34 mouse cellular contexts compared by ENCODE assay signal in the genomic region with DNA sequence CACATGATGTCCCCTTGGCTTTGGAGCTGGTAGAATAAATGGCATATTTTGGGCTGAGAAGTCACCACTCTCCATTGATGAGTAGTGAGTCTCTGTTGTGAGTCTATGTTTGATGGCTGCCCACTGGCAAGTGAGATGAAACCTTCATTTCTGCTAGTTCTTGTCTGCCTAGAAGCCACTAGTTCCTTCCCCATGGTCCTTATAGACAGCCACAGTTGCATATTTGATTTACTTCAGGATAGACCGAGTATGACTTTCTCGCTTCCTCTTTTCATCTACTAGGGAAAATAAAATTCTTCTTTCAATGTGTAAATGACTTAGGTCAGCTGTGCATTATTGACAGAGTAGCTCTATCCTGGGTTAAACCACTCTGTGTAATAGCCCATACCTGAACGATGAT. TPM values are rescaled to one million over a fixed set of nuclear protein-coding genes. Genes with fewer than 3 reads are reported as not detected.
DNase-seq lines count a peak whose midpoint lies in the region; ATAC-seq and TF ChIP-seq lines count a peak whose summit lies in the region.
"Had no signal": no experiment of that assay in that cellular context is flagged by ENCODE, and none has a peak within 500 bp of the region (broad histone marks: within the 10 kb centered on the region; RNA-seq: fewer than 3 reads in every experiment).

No protein-coding gene starts in this region.

- no peaks in the 10 kb centered on the region for H3K27me3 ChIP-seq in liver, adult 2 months (ENCODE audit: control insufficient read depth, insufficient read depth, low read length)
- no peaks in the 10 kb centered on the region for H3K27me3 ChIP-seq in splenic B cell, adult 2 months (ENCODE audit: control insufficient read depth, insufficient read depth, low read length, poor library complexity, severe bottlenecking)
- no peaks in the 10 kb centered on the region for H3K27me3 ChIP-seq in intestine, embryonic 15.5 days (replicated peaks)
- H3K27me3 ChIP-seq: CH12.LX; embryonic facial prominence, embryonic 13.5 days; forebrain, embryonic 12.5 days; forebrain, embryonic 15.5 days; heart, embryonic 13.5 days; hindbrain, embryonic 13.5 days; Patski had no signal

- intact Hi-C loops in heart, postnatal 25 days (cut with DNase I): no loop called here

- no peaks in the 10 kb centered on the region for H3K79me2 ChIP-seq in liver, adult 2 months (ENCODE audit: control insufficient read depth, insufficient read depth, low read length)

- no peak overlapping the region for H3K27ac ChIP-seq in liver, adult 2 months (replicated peaks; ENCODE audit: insufficient read depth, low read depth, low read length)
- H3K27ac ChIP-seq in intestine, embryonic 15.5 days: no peak overlapping the region
- H3K27ac ChIP-seq: embryonic facial prominence, embryonic 10.5 days; embryonic facial prominence, embryonic 13.5 days; forebrain, embryonic 12.5 days; forebrain, embryonic 15.5 days; heart, adult 2 months; heart, embryonic 10.5 days; heart, embryonic 13.5 days; hindbrain, embryonic 10.5 days; hindbrain, embryonic 13.5 days; hindbrain, postnatal 0 days had no signal

- H3K4me3 ChIP-seq in liver, adult 2 months (ENCODE audit: insufficient read depth, low read depth, low read length): no peak overlapping the region
- H3K4me3 ChIP-seq in intestine, embryonic 15.5 days (replicated peaks): no peak overlapping the region
- H3K4me3 ChIP-seq: embryonic facial prominence, embryonic 10.5 days; embryonic facial prominence, embryonic 13.5 days; erythroblast, embryonic 14.5 days; forebrain, embryonic 12.5 days; forebrain, embryonic 15.5 days; heart, adult 2 months; heart, embryonic 10.5 days; heart, embryonic 13.5 days; hindbrain, embryonic 10.5 days; hindbrain, embryonic 13.5 days had no signal

- H3K9me3 ChIP-seq in intestine, embryonic 15.5 days: no peaks in the 10 kb centered on the region
- H3K9me3 ChIP-seq: embryonic facial prominence, embryonic 10.5 days; embryonic facial prominence, embryonic 13.5 days; forebrain, embryonic 12.5 days; forebrain, embryonic 15.5 days; G1E; heart, embryonic 10.5 days; heart, embryonic 13.5 days; hindbrain, embryonic 10.5 days; hindbrain, embryonic 13.5 days had no signal

- TF ChIP-seq CTCF in liver, adult 2 months (IDR thresholded peaks at IDR 0.05; ENCODE audit: low read depth, low read length): no peak

- no peaks in the 10 kb centered on the region for H3K36me3 ChIP-seq in liver, adult 2 months (ENCODE audit: control insufficient read depth, insufficient read depth, low read length)
- no peaks in the 10 kb centered on the region for H3K36me3 ChIP-seq in splenic B cell, adult 2 months (ENCODE audit: control insufficient read depth, insufficient read depth, low read length, poor library complexity, severe bottlenecking)
- no peaks in the 10 kb centered on the region for H3K36me3 ChIP-seq in intestine, embryonic 15.5 days
- H3K36me3 ChIP-seq: embryonic facial prominence, embryonic 10.5 days; embryonic facial prominence, embryonic 13.5 days; forebrain, embryonic 12.5 days; forebrain, embryonic 15.5 days; G1E; heart, embryonic 10.5 days; heart, embryonic 13.5 days; hindbrain, embryonic 10.5 days; hindbrain, embryonic 13.5 days had no signal

- no peak for TF ChIP-seq POLR2A in liver, adult 2 months (IDR thresholded peaks at IDR 0.05; ENCODE audit: extremely low read depth, insufficient read depth, low read length)

- DNase-seq in liver, adult 2 months (ENCODE audit: extremely low read depth, low read depth, low spot score): peak; percentile 7
- no peak for DNase-seq in liver
- DNase-seq in splenic B cell, adult 2 months (ENCODE audit: low read depth, low spot score): peak; percentile 30
- no peak for DNase-seq in heart, postnatal 25 days (ENCODE audit: low spot score)
- DNase-seq: adrenal gland, adult 2 months; adrenal gland, postnatal 14 days; cerebellum, adult 11 months; cerebellum, adult 2 months; cerebellum, postnatal 10 days; embryo, embryonic 11 days; gastrocnemius, postnatal 25 days; heart, adult 2 months; heart, postnatal 14 days; kidney, adult 11 months had no signal

- H3K4me1 ChIP-seq in liver, adult 2 months (ENCODE audit: control insufficient read depth, insufficient read depth, low read length): no peaks in the 10 kb centered on the region
- no peaks in the 10 kb centered on the region for H3K4me1 ChIP-seq in intestine, embryonic 15.5 days (replicated peaks)
- H3K4me1 ChIP-seq: embryonic facial prominence, embryonic 10.5 days; embryonic facial prominence, embryonic 13.5 days; forebrain, embryonic 12.5 days; forebrain, embryonic 15.5 days; heart, embryonic 10.5 days; hindbrain, embryonic 10.5 days; hindbrain, embryonic 13.5 days had no signal

- no peak overlapping the region for H3K4me2 ChIP-seq in intestine, embryonic 15.5 days (replicated peaks)
- H3K4me2 ChIP-seq: embryonic facial prominence, embryonic 13.5 days; forebrain, embryonic 12.5 days; forebrain, embryonic 15.5 days; heart, embryonic 13.5 days; hindbrain, embryonic 13.5 days had no signal

- H3K9ac ChIP-seq in liver, adult 2 months (ENCODE audit: low read depth, low read length): no peak overlapping the region
- no peak overlapping the region for H3K9ac ChIP-seq in intestine, embryonic 15.5 days
- H3K9ac ChIP-seq: embryonic facial prominence, embryonic 13.5 days; forebrain, embryonic 12.5 days; forebrain, embryonic 15.5 days; heart, embryonic 13.5 days; hindbrain, embryonic 13.5 days had no signal

- 0 out of 2 replicates have a peak, but pooled peaks have one; percentile 27 for ATAC-seq in megakaryocyte, adult 5-6 weeks (ENCODE audit: poor library complexity, severe bottlenecking)
- no peak for ATAC-seq in intestine, embryonic 15.5 days
- ATAC-seq: forebrain, embryonic 15.5 days; hindbrain, postnatal 0 days; Patski had no signal

- WGBS in liver, adult 2 months: 86% methylated on average over 3 of the region's 3 CpGs
- WGBS in intestine, embryonic 15.5 days: 91% methylated on average over 3 of the region's 3 CpGs

RNA-seq across cellular contexts. Expression of a gene that starts 9.9 kb away (rescaled TPM):
- 0.20 and 0.28 TPM in 2 replicates for total RNA-seq in liver, adult 2 months (2014; rRNA removed)
- not detected in 2 replicates for polyA plus RNA-seq in liver, adult 2 months (2012; rRNA removed)
- 0.47 and 0.59 TPM in 2 replicates for total RNA-seq in megakaryocyte, adult 5-6 weeks (2015)
- total RNA-seq in megakaryocyte, adult 5-6 weeks (2017): not detected in 2 replicates
- not detected for total RNA-seq in heart, postnatal 25 days (2021)
- not detected in 2 replicates for polyA plus RNA-seq in intestine, embryonic 15.5 days (2015; fragmentation: Nextera tagmentation; extraction: Ambion mirVana)
- total RNA-seq: CH12.LX; G1E; gastrocnemius, adult 8-10 months; gastrocnemius, postnatal 25 days; heart, adult 2 months; heart, postnatal 14 days; hindbrain, postnatal 0 days had no signal
- polyA plus RNA-seq: adrenal gland, adult 2 months; embryonic facial prominence, embryonic 10.5 days; embryonic facial prominence, embryonic 13.5 days; erythroblast, embryonic 14.5 days; forebrain, embryonic 12.5 days; forebrain, embryonic 15.5 days; G1E; gonadal fat pad, adult 2 months; heart, adult 2 months; heart, embryonic 10.5 days; heart, embryonic 13.5 days; heart, embryonic 16.5 days; hindbrain, embryonic 10.5 days; hindbrain, embryonic 13.5 days; hindbrain, postnatal 0 days; intestine, embryonic 14.5 days; Patski had no signal

RNA-seq across cellular contexts. Expression of a gene that starts 19.2 kb away (rescaled TPM):
- total RNA-seq in liver, adult 2 months (2014; rRNA removed): 0.27 and 0.28 TPM in 2 replicates
- not detected in 2 replicates for polyA plus RNA-seq in liver, adult 2 months (2012; rRNA removed)
- total RNA-seq in megakaryocyte, adult 5-6 weeks (2015): 0.25 and 0.59 TPM in 2 replicates
- not detected in 2 replicates for total RNA-seq in megakaryocyte, adult 5-6 weeks (2017)
- not detected for total RNA-seq in heart, postnatal 25 days (2021)
- not detected in 2 replicates for polyA plus RNA-seq in intestine, embryonic 15.5 days (2015; fragmentation: Nextera tagmentation; extraction: Ambion mirVana)
- total RNA-seq: CH12.LX; gastrocnemius, adult 8-10 months; gastrocnemius, postnatal 25 days; hindbrain, postnatal 0 days had no signal
- polyA plus RNA-seq: adrenal gland, adult 2 months; embryonic facial prominence, embryonic 10.5 days; embryonic facial prominence, embryonic 13.5 days; erythroblast, embryonic 14.5 days; forebrain, embryonic 12.5 days; forebrain, embryonic 15.5 days; G1E; gonadal fat pad, adult 2 months; heart, adult 2 months; heart, embryonic 10.5 days; heart, embryonic 13.5 days; heart, embryonic 16.5 days; hindbrain, embryonic 10.5 days; hindbrain, embryonic 13.5 days; hindbrain, postnatal 0 days; Patski had no signal

RNA-seq across cellular contexts. Expression of a gene that starts 24.4 kb away (rescaled TPM):
- total RNA-seq in liver, adult 2 months (2014; rRNA removed): 0.27 and 0.83 TPM in 2 replicates
- 0.13 and 0.17 TPM in 2 replicates for polyA plus RNA-seq in liver, adult 2 months (2012; rRNA removed)
- total RNA-seq in megakaryocyte, adult 5-6 weeks (2015): 0.39 and 1.6 TPM in 2 replicates
- 1.5 TPM in 1 of 2 replicates, not detected in the other for total RNA-seq in megakaryocyte, adult 5-6 weeks (2017)
- total RNA-seq in heart, postnatal 25 days (2021): under 1 TPM in 1 of 2 experiments, not detected in 1; 0.39 TPM
- not detected in 2 replicates for polyA plus RNA-seq in intestine, embryonic 15.5 days (2015; fragmentation: Nextera tagmentation; extraction: Ambion mirVana)
- total RNA-seq: CH12.LX; gastrocnemius, adult 8-10 months; gastrocnemius, postnatal 25 days; heart, adult 2 months; heart, postnatal 14 days; hindbrain, postnatal 0 days had no signal
- polyA plus RNA-seq: embryonic facial prominence, embryonic 10.5 days; embryonic facial prominence, embryonic 13.5 days; erythroblast, embryonic 14.5 days; forebrain, embryonic 12.5 days; forebrain, embryonic 15.5 days; G1E; heart, embryonic 10.5 days; heart, embryonic 13.5 days; heart, embryonic 16.5 days; hindbrain, embryonic 10.5 days; hindbrain, embryonic 13.5 days; hindbrain, postnatal 0 days; intestine, embryonic 14.5 days; Patski had no signal

RNA-seq across cellular contexts. Expression of a gene that starts 40.5 kb away (rescaled TPM):
- not detected in 2 replicates for total RNA-seq in liver, adult 2 months (2014; rRNA removed)
- not detected in 2 replicates for polyA plus RNA-seq in liver, adult 2 months (2012; rRNA removed)
- total RNA-seq in megakaryocyte, adult 5-6 weeks (2015): not detected in 2 replicates
- not detected in 2 replicates for total RNA-seq in megakaryocyte, adult 5-6 weeks (2017)
- not detected for total RNA-seq in heart, postnatal 25 days (2021)
- not detected in 2 replicates for polyA plus RNA-seq in intestine, embryonic 15.5 days (2015; fragmentation: Nextera tagmentation; extraction: Ambion mirVana)
- total RNA-seq: adrenal gland, adult 2 months; adrenal gland, postnatal 14 days; adrenal gland, postnatal 4 days; CH12.LX; gastrocnemius, adult 8-10 months; gastrocnemius, postnatal 25 days; heart, adult 2 months; heart, postnatal 14 days; hindbrain, postnatal 0 days had no signal
- polyA plus RNA-seq: adrenal gland, adult 2 months; cerebellum, adult 2 months; embryonic facial prominence, embryonic 10.5 days; embryonic facial prominence, embryonic 13.5 days; erythroblast, embryonic 14.5 days; forebrain, embryonic 12.5 days; forebrain, embryonic 15.5 days; G1E; gonadal fat pad, adult 2 months; heart, adult 2 months; heart, embryonic 13.5 days; heart, embryonic 16.5 days; hindbrain, embryonic 10.5 days; hindbrain, embryonic 13.5 days; hindbrain, postnatal 0 days; intestine, embryonic 14.5 days; Patski had no signal

RNA-seq across cellular contexts. Expression of a gene that starts 51.4 kb away (rescaled TPM):
- total RNA-seq in liver, adult 2 months (2014; rRNA removed): 27.6 and 30.9 TPM in 2 replicates
- 27.1 and 28.1 TPM in 2 replicates for polyA plus RNA-seq in liver, adult 2 months (2012; rRNA removed)
- not detected in 2 replicates for total RNA-seq in megakaryocyte, adult 5-6 weeks (2015)
- not detected in 2 replicates for total RNA-seq in megakaryocyte, adult 5-6 weeks (2017)
- under 1 TPM; 0.26 to 0.31 TPM for total RNA-seq in heart, postnatal 25 days (2021)
- polyA plus RNA-seq in intestine, embryonic 15.5 days (2015; fragmentation: Nextera tagmentation; extraction: Ambion mirVana): 7.6 TPM in 2 replicates
- total RNA-seq: CH12.LX, G1E had no signal
- polyA plus RNA-seq: G1E had no signal

Comparison
In these comparisons a context has a peak if more than half of its experiments do, and no peak if none do; other contexts are left out.
1. DNase-seq: peak in liver, adult 2 months (single experiment) and splenic B cell, adult 2 months (single experiment); none in liver (single experiment) and heart, postnatal 25 days (single experiment).